Mouse (Mus musculus) CH12.LX (cell line): ENCODE measurements around the gene Ank. TPM values are rescaled to one million over a fixed set of nuclear protein-coding genes. Genes with fewer than 3 reads are reported as not detected.
A peak's percentile ranks its signal among the peaks of the same experiment; 100 is the strongest.

ENCODE experiments used
- DNase-seq: peaks from one replicate; pipeline ENCODE4 v3.0.0-alpha.2; 2013; ENCODE audit errors: extremely low read depth
- H3K27ac ChIP-seq: 2 replicates; pipeline ENCODE4 v1.5.1; 2012; ENCODE audit warnings: low read depth, mild to moderate bottlenecking, control low read depth, moderate library complexity; ENCODE audit not compliant: insufficient read depth
- H3K27me3 ChIP-seq: replicated peaks from 2 replicates; pipeline ENCODE3; 2012; ENCODE audit warnings: inconsistent platforms
- H3K36me3 ChIP-seq, 2 experiments: replicated peaks in 1 of 2; 2 replicates each; pipeline versions ENCODE3 to v1.6.1; 2012; ENCODE audit warnings: inconsistent platforms in 1 of 2, low read length in 1 of 2, mild to moderate bottlenecking in 1 of 2, mixed read lengths in 1 of 2, moderate library complexity in 1 of 2; ENCODE audit not compliant: control insufficient read depth in 1 of 2, insufficient read depth in 1 of 2
- H3K4me1 ChIP-seq, 2 experiments: 2 replicates each; pipeline ENCODE4 v1.6.1; 2012; ENCODE audit warnings: inconsistent platforms in 1 of 2, moderate library complexity in 1 of 2; ENCODE audit not compliant: insufficient read depth in 2 of 2, control insufficient read depth in 1 of 2
- H3K4me2 ChIP-seq: 2 replicates; pipeline ENCODE4 v1.6.1; 2012; ENCODE audit warnings: low read depth, mild to moderate bottlenecking, control low read depth; ENCODE audit not compliant: poor library complexity, insufficient read depth, severe bottlenecking
- H3K4me3 ChIP-seq, 3 experiments: fragments of 150-350 bp in 1 of 3; sonication (generic) in 1 of 3; replicated peaks in 1 of 3; 2 replicates each; pipeline versions ENCODE3 to v1.5.1; 2011 to 2012; ENCODE audit warnings: low read depth in 2 of 3, low read length in 2 of 3, mild to moderate bottlenecking in 2 of 3, moderate library complexity in 2 of 3, control low read depth in 1 of 3, improper control_type of control experiment in 1 of 3, inconsistent platforms in 1 of 3, mixed read lengths in 1 of 3; ENCODE audit not compliant: poor library complexity in 1 of 3
- H3K79me2 ChIP-seq: replicated peaks from 2 replicates; pipeline ENCODE4 v1.6.1; 2012; ENCODE audit warnings: mild to moderate bottlenecking, moderate library complexity; ENCODE audit not compliant: control insufficient read depth, poor library complexity, insufficient read depth, severe bottlenecking; ENCODE audit errors: extremely low read depth
- H3K9ac ChIP-seq: 2 replicates; pipeline ENCODE4 v1.6.1; 2012; ENCODE audit warnings: low read depth, mild to moderate bottlenecking, control low read depth, moderate library complexity; ENCODE audit not compliant: insufficient read depth
- H3K9me3 ChIP-seq: replicated peaks from 2 replicates; pipeline ENCODE3; 2012; ENCODE audit warnings: low read length, inconsistent platforms, mixed read lengths
- CHD1 ChIP-seq: IDR thresholded peaks from 2 replicates; pipeline ENCODE4 v1.6.1; 2012; ENCODE audit warnings: low read depth, low read length, improper control_type of control experiment, inconsistent platforms
- CTCF ChIP-seq, 2 experiments: IDR thresholded peaks in 1 of 2; conservative IDR thresholded peaks in 1 of 2; 2 replicates each; pipeline ENCODE4 v1.5.1; 2011 to 2012; ENCODE audit warnings: low read depth in 2 of 2, low read length in 2 of 2, improper control_type of control experiment in 1 of 2, inconsistent platforms in 1 of 2, mild to moderate bottlenecking in 1 of 2, moderate library complexity in 1 of 2
- ELF1 ChIP-seq: IDR thresholded peaks from 2 replicates; pipeline ENCODE4 v1.6.1; 2014; ENCODE audit warnings: low read depth, mild to moderate bottlenecking, inconsistent platforms, low read length, improper control_type of control experiment
- EP300 ChIP-seq: IDR thresholded peaks from 2 replicates; pipeline ENCODE4 v1.6.1; 2011; ENCODE audit warnings: low read length, improper control_type of control experiment
- HCFC1 ChIP-seq: IDR thresholded peaks from 2 replicates; pipeline ENCODE4 v1.6.1; 2012; ENCODE audit warnings: low read depth, mild to moderate bottlenecking, inconsistent platforms, low read length, improper control_type of control experiment
- IRF4 ChIP-seq: IDR thresholded peaks from 2 replicates; pipeline ENCODE4 v1.6.1; 2014; ENCODE audit warnings: low read depth, mild to moderate bottlenecking, inconsistent platforms, low read length, improper control_type of control experiment
- KAT2A ChIP-seq: IDR thresholded peaks from 2 replicates; pipeline ENCODE4 v1.6.1; 2012; ENCODE audit warnings: low read length, improper control_type of control experiment, inconsistent platforms; ENCODE audit not compliant: insufficient replicate concordance
- MAFK ChIP-seq: IDR thresholded peaks from 2 replicates; pipeline ENCODE4 v1.6.1; 2011; ENCODE audit warnings: low read length, improper control_type of control experiment; ENCODE audit not compliant: insufficient replicate concordance
- MAX ChIP-seq: IDR thresholded peaks from 2 replicates; pipeline ENCODE4 v1.6.1; 2011; ENCODE audit warnings: low read length, improper control_type of control experiment
- MAZ ChIP-seq: IDR thresholded peaks from 2 replicates; pipeline ENCODE4 v1.6.1; 2012; ENCODE audit warnings: low read depth, mild to moderate bottlenecking, inconsistent platforms, low read length, improper control_type of control experiment, moderate library complexity
- MXI1 ChIP-seq: IDR thresholded peaks from 2 replicates; pipeline ENCODE4 v1.6.1; 2011; ENCODE audit warnings: mild to moderate bottlenecking, low read depth, low read length, improper control_type of control experiment
- NELFE ChIP-seq: IDR thresholded peaks from 2 replicates; pipeline ENCODE4 v1.6.1; 2011; ENCODE audit warnings: low read depth, low read length, improper control_type of control experiment
- NRF1 ChIP-seq: IDR thresholded peaks from 2 replicates; pipeline ENCODE4 v1.6.1; 2014; ENCODE audit warnings: low read depth, mild to moderate bottlenecking, inconsistent platforms, low read length, improper control_type of control experiment, moderate library complexity
- POLR2A ChIP-seq: IDR thresholded peaks from 2 replicates; pipeline ENCODE4 v1.6.1; 2011; ENCODE audit warnings: low read depth, mild to moderate bottlenecking, improper control_type of control experiment, low read length
- RAD21 ChIP-seq: IDR thresholded peaks from 2 replicates; pipeline ENCODE4 v1.6.1; 2011; ENCODE audit warnings: low read depth, mild to moderate bottlenecking, low read length, improper control_type of control experiment, moderate library complexity
- TBP ChIP-seq: conservative IDR thresholded peaks from 2 replicates; pipeline ENCODE4 v1.6.1; 2011; ENCODE audit warnings: low read depth, low read length, improper control_type of control experiment
- TCF12 ChIP-seq: IDR thresholded peaks from 2 replicates; pipeline ENCODE4 v1.6.1; 2014; ENCODE audit warnings: low read depth, mild to moderate bottlenecking, inconsistent platforms, low read length, improper control_type of control experiment
- UBTF ChIP-seq: IDR thresholded peaks from 2 replicates; pipeline ENCODE4 v1.6.1; 2012; ENCODE audit warnings: low read depth, mild to moderate bottlenecking, inconsistent platforms, low read length, improper control_type of control experiment, moderate library complexity
- USF1 ChIP-seq: IDR thresholded peaks from 2 replicates; pipeline ENCODE4 v1.6.1; 2014; ENCODE audit warnings: low read depth, mild to moderate bottlenecking, inconsistent platforms, low read length, improper control_type of control experiment
- ZC3H11A ChIP-seq: IDR thresholded peaks from 2 replicates; pipeline ENCODE4 v1.6.1; 2012; ENCODE audit warnings: low read depth, mild to moderate bottlenecking, inconsistent platforms, low read length, improper control_type of control experiment
- ZMIZ1 ChIP-seq: IDR thresholded peaks from 2 replicates; pipeline ENCODE4 v1.6.1; 2012; ENCODE audit warnings: low read depth, mild to moderate bottlenecking, inconsistent platforms, low read length, improper control_type of control experiment
- dilution Hi-C: fragments of 300-500 bp; cut with MboI; formaldehyde crosslinking; loops from 2 replicates; pipeline ENCODE4 v1.14.3; 2020; ENCODE audit warnings: low sequenced_read_pairs; ENCODE audit not compliant: extremely low pct_unique_long_range_greater_than_20kb, extremely low pct_ligation_motif_present
- in situ Hi-C: fragments of 300-500 bp; cut with MboI; formaldehyde crosslinking; loops from 3 replicates; pipeline ENCODE4 v1.14.3; 2019; ENCODE audit warnings: low sequenced_read_pairs, low pct_ligation_motif_present, low pct_unique_long_range_greater_than_20kb, mixed read lengths
- polyA plus RNA-seq: library from polyadenylated mRNA; unstranded; fragments of >175 nt; gene quantifications from 2 replicates; pipeline ENCODE4 v1.2.1, GENCODE M21; 2012; ENCODE audit warnings: low read depth; ENCODE audit not compliant: insufficient read length
- total RNA-seq, 2 experiments: library from RNA; depleted of rRNA; stranded (reverse); fragments of 300-350 nt in 1 of 2; fragments of >200 nt in 1 of 2; gene quantifications; 2 replicates each; pipeline ENCODE4 v1.2.3; 2012 to 2014

The Ank gene
- total RNA-seq (2012; rRNA removed): 2.3 and 4.6 TPM in 2 replicates
- 6.4 and 8.6 TPM in 2 replicates for total RNA-seq (2014; rRNA removed)
- polyA plus RNA-seq: 8.1 and 12.4 TPM in 2 replicates

DNA sequence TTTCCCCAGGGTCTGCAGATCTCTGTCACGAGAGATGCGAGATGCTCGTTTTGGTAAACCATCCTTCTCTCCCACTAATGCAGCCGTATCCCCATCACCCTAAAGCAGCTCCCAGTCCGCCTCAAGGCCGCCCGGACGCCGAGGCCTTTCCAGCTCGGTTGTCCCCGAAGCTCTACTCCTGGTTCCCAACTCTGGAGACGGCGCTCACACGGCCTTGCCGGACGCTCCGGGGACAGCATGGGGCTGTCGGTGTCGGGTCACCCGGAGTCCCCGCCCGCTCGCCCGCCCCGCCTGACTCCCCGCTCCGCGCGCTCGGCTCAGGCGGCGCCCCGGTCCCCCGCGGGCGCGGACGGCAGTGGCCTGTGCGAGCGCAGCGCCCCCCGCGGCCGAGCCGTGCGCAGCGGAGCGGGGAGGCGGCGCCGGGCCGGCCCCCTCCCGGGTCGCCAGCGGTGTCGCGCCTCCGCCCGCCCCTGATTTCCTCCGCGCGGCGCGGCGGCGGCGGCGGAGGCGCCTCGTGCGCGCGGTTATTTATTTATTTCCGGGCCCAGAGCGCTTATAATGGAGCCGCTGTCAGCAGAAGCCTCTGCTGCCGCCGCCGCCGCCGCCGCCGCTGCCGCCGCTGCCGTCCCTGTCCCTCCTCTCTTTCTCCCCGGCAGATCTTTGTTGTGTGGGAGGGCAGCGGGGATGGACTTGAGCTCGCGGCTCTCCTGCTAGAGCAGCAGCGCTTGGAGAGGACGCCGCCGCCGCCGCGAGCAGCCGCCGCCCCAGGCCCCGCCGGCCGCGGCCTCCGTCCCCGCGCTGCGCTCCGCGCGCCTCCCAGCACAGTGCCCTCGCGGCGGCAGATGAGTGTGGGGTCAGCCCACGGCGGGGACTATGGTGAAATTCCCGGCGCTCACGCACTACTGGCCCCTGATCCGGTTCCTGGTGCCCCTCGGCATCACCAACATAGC lies at the start of gene Ank:
Ank (plus strand) TSS at position 547 of the 950 bp plus-strand sequence.
- H3K79me2 ChIP-seq: no peaks in the 10 kb centered on the region
- peak within 1 kb of the TSS; percentile 28 to 83 (median 73) for H3K4me3 ChIP-seq
- peak; percentile 40 for DNase-seq
- peak within 1 kb of the TSS; percentile 80 for H3K4me2 ChIP-seq
- H3K9me3 ChIP-seq: no peaks in the 10 kb centered on the region
- H3K27ac ChIP-seq: no peak within 1 kb of the TSS
- in situ Hi-C loops: loop anchor here (25.0 kb wide), 1 partner anchor 129 kb away; no protein-coding TSS in a partner anchor
- peak within 1 kb of the TSS; percentile 61 for H3K9ac ChIP-seq
- 0 out of 2 replicates have a peak, but pooled peaks have one; percentile 14 for TF ChIP-seq ELF1
- 0 out of 2 replicates have a peak, but pooled peaks have one; percentile 19 for TF ChIP-seq NRF1
- peak; percentile 90 for TF ChIP-seq UBTF
- peak in 1 of 2 experiments; percentile 51; a peak in 2 of 4 replicates for TF ChIP-seq CTCF (conservative IDR thresholded peaks at IDR 0.05 in 1 of 2, IDR thresholded peaks at IDR 0.05 in 1 of 2; ENCODE audit: low read depth in 2 of 2, low read length in 2 of 2)
- TF ChIP-seq TCF12: no peak
- peak; percentile 6; the same call in 1 of the 2 replicates for TF ChIP-seq RAD21
- no peak for TF ChIP-seq HCFC1
- TF ChIP-seq NELFE: no peak
- TF ChIP-seq POLR2A: no peak
- H3K27me3 ChIP-seq: peaks cover 15% of the 10 kb centered on the region
- peaks cover 0 to 5% of the 10 kb centered on the region in 2 experiments for H3K36me3 ChIP-seq
- H3K4me1 ChIP-seq: peaks cover 0 to 24% of the 10 kb centered on the region in 2 experiments; a peak in 2 of 4 replicates
- dilution Hi-C loops: no loop called here

DNA sequence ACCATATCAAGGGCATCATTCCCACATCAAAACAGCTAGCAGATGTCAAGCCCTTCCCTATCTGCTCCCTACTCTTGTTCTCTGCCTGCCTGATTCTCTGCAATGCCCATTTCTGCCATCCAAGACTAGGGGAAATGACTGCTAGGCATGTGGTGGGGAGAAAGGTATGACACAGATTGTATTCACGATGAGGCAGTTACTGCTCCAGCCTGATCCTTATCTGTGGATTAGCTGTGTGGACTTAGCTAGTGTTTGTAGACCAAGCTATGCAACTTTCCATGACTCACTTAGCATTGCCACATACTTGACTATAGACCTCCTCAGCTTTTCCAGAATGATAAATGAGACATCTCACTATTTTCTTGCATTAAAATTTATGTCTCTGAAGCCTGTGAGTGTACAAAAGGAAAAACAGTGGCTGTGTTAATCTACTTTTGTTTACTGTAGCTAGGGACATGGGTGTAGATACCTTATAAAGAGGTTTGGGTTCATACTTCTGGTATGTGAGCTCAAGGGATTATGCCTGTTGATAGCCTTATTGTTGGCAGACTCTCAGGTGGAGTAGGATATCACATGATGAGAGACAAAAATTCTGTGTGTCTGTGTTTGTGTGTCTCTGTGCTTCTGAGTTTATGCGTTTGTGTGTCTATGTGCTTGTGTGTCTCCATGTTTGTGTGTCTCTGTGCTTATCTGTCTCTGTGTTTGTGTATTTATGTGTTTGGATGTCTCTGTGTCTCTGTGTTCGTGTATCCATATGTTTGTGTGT lies 47.7 kb upstream of the Ank start:
- Histone ChIP-seq H3K27me3 (no peaks in the 10 kb centered on the region), H3K36me3 (no peaks in the 10 kb centered on the region), H3K9me3 (no peaks in the 10 kb centered on the region), H3K27ac (no peak overlapping the region), H3K4me2 (no peak overlapping the region), H3K79me2 (no peaks in the 10 kb centered on the region), H3K4me1 (no peaks in the 10 kb centered on the region), H3K4me3 (no peak overlapping the region), H3K9ac (no peak overlapping the region)
- no peak for DNase-seq
- dilution Hi-C loops: no loop called here
- in situ Hi-C loops: no loop called here
- no peak for TF ChIP-seq ZC3H11A
- TF ChIP-seq MXI1: no peak
- TF ChIP-seq MAX: no peak
- TF ChIP-seq CHD1: no peak
- no peak for TF ChIP-seq TCF12
- TF ChIP-seq USF1: no peak
- TF ChIP-seq IRF4: no peak
- TF ChIP-seq RAD21: no peak
- no peak for TF ChIP-seq KAT2A
- TF ChIP-seq ZMIZ1: no peak
- TF ChIP-seq TBP: no peak
- no peak for TF ChIP-seq EP300
- TF ChIP-seq MAZ: no peak
- TF ChIP-seq MAFK: no peak
